Comparison of ENCODE assay signal across 7 mouse cellular contexts in the genomic region with DNA sequence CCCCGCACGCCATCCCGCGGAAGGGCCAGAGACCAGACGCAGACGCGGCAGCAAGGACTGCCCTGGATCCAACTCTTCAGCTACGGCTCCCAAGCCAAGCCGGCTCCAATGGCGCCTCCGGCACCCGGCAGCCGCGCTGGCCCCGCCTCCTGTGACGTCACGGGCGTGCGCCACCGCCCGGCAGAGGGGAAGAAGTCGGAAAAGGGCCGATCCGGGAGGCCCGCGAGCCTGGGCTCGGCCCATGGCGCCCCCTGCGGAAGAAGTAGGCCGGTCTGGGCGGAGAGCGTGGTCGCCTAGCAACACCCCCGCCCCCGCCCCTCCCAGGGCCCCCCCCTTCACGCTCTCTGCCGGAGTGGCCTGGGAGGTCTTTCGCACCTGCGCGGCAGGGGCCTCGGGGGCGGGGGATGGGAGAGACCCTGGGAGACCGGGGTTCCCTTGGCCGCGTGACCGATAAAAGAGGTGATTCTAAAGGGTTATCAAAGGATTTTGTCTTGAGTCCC. TPM values are rescaled to one million over a fixed set of nuclear protein-coding genes. Genes with fewer than 3 reads are reported as not detected.
DNase-seq lines count a peak whose midpoint lies in the region; ATAC-seq and TF ChIP-seq lines count a peak whose summit lies in the region.

Akirin1 (minus strand) TSS at position 194 of the 500 bp plus-strand sequence.

- H3K4me1 ChIP-seq in intestine, postnatal 0 days (replicated peaks; ENCODE audit: control insufficient read depth, insufficient read depth, low read length): no peaks in the 10 kb centered on the region
- peaks cover 16% of the 10 kb centered on the region for H3K4me1 ChIP-seq in midbrain, embryonic 12.5 days
- H3K4me1 ChIP-seq in small intestine, adult 2 months (ENCODE audit: control insufficient read depth, insufficient read depth, insufficient read length, low read length): peaks cover 2% of the 10 kb centered on the region; the same call in 1 of the 2 replicates

- H3K27me3 ChIP-seq in intestine, postnatal 0 days (replicated peaks; ENCODE audit: control insufficient read depth, insufficient read depth, low read length): no peaks in the 10 kb centered on the region
- H3K27me3 ChIP-seq in midbrain, embryonic 12.5 days: no peaks in the 10 kb centered on the region
- H3K27me3 ChIP-seq in small intestine, adult 2 months (ENCODE audit: control insufficient read depth, insufficient read depth, low read length): no peaks in the 10 kb centered on the region

- peak within 1 kb of the TSS; percentile 97 for H3K9ac ChIP-seq in intestine, postnatal 0 days (ENCODE audit: low read depth, low read length)
- peak within 1 kb of the TSS; percentile 96 for H3K9ac ChIP-seq in midbrain, embryonic 12.5 days (replicated peaks)

- H3K27ac ChIP-seq in intestine, postnatal 0 days (ENCODE audit: low read depth, low read length): peak within 1 kb of the TSS; percentile 95
- peak within 1 kb of the TSS; percentile 98 for H3K27ac ChIP-seq in midbrain, embryonic 12.5 days (replicated peaks)
- H3K27ac ChIP-seq in small intestine, adult 2 months (ENCODE audit: insufficient read depth, low read depth, low read length): peak within 1 kb of the TSS; percentile 77

- TF ChIP-seq POLR2A in small intestine, adult 2 months (IDR thresholded peaks at IDR 0.05; ENCODE audit: low read depth, low read length): peak; percentile 63

- TF ChIP-seq CTCF in intestine, postnatal 0 days (IDR thresholded peaks at IDR 0.05; ENCODE audit: low read depth): peak; percentile 74
- TF ChIP-seq CTCF in small intestine, adult 2 months (IDR thresholded peaks at IDR 0.05; ENCODE audit: extremely low read depth, insufficient read length, insufficient replicate concordance, low read depth, low read length): 0 out of 2 replicates have a peak, but pooled peaks have one; percentile 6

- no peaks in the 10 kb centered on the region for H3K9me3 ChIP-seq in intestine, postnatal 0 days (ENCODE audit: control insufficient read depth)
- no peaks in the 10 kb centered on the region for H3K9me3 ChIP-seq in midbrain, embryonic 12.5 days

- intact Hi-C loops in left cerebral cortex, postnatal 4 days (cut with DNase I): no loop called here

- peak within 1 kb of the TSS; percentile 93 for H3K4me2 ChIP-seq in intestine, postnatal 0 days (replicated peaks; ENCODE audit: low read depth)
- H3K4me2 ChIP-seq in midbrain, embryonic 12.5 days (replicated peaks): peak within 1 kb of the TSS; percentile 64

- WGBS in intestine, postnatal 0 days: 1% methylated on average over 37 of the region's 46 CpGs
- under 1% methylated on average over 46 of the region's 46 CpGs for WGBS in midbrain, embryonic 12.5 days
- WGBS in small intestine, adult 2 months: under 1% methylated on average over 45 of the region's 46 CpGs

- ATAC-seq in intestine, postnatal 0 days: peak; percentile 98
- ATAC-seq in midbrain, embryonic 12.5 days (ENCODE audit: low FRiP score, low read depth): peak; percentile 98

- peak within 1 kb of the TSS; percentile 99 for H3K4me3 ChIP-seq in intestine, postnatal 0 days (ENCODE audit: low read depth, low read length)
- peak within 1 kb of the TSS; percentile 100 for H3K4me3 ChIP-seq in midbrain, embryonic 12.5 days
- peak within 1 kb of the TSS; percentile 84 for H3K4me3 ChIP-seq in small intestine, adult 2 months (ENCODE audit: low read depth, low read length)

- DNase-seq in adrenal gland, adult 8-10 months: peak; percentile 95
- peak; percentile 99 for DNase-seq in embryo, embryonic 9.5 days (ENCODE audit: extremely low spot score)
- DNase-seq in gonadal fat pad, adult 2 months (ENCODE audit: low read depth): no peak
- DNase-seq in left cerebral cortex, postnatal 4 days: peak; percentile 99

- no peaks in the 10 kb centered on the region for H3K36me3 ChIP-seq in intestine, postnatal 0 days (ENCODE audit: control insufficient read depth, insufficient read depth)
- no peaks in the 10 kb centered on the region for H3K36me3 ChIP-seq in midbrain, embryonic 12.5 days
- no peaks in the 10 kb centered on the region; the same call in 1 of the 2 replicates for H3K36me3 ChIP-seq in small intestine, adult 2 months (ENCODE audit: control insufficient read depth, insufficient read depth, low read length)

RNA-seq across cellular contexts. Expression of gene Akirin1, which starts in this region (rescaled TPM):
- total RNA-seq in adrenal gland, adult 8-10 months (2022): 10 to 100 TPM; 70.9 to 77.6 (median 71.6) TPM
- polyA plus RNA-seq in gonadal fat pad, adult 2 months (2012; rRNA removed): 24.2 and 33.0 TPM in 2 replicates
- 38.0 and 46.2 TPM in 2 replicates for polyA plus RNA-seq in intestine, postnatal 0 days (2015; fragmentation: Nextera tagmentation; extraction: Ambion mirVana)
- 10 to 100 TPM; 46.5 to 46.9 TPM for total RNA-seq in left cerebral cortex, postnatal 4 days (2021)
- polyA plus RNA-seq in midbrain, embryonic 12.5 days (2016; fragmentation: Nextera tagmentation; extraction: Ambion mirVana): 102 and 103 TPM in 2 replicates
- 19.7 and 29.1 TPM in 2 replicates for polyA plus RNA-seq in small intestine, adult 2 months (2012; rRNA removed)
